ENCODE assay signal across 19 mouse cellular contexts in the genomic region with DNA sequence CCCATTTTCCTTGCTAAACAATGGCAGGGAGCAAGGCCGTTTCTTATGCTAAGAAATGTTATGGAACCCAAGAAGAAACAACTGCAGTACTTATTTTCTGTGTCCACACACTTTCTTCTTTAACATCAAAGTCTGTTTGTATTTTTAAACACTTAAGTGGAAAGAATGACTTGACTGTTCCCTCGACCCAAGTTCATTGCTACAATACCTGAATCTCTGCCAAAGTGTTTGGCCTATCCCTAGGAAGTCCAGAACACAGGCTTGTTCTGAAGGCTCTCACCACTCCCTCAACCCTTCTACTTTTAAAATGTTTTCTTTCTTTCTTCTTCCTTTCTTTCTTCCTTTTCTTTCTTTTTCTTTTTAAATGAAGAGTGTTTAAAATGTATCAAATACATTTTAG.
A peak's percentile ranks its signal among the peaks of the same experiment; 100 is the strongest.
DNase-seq lines count a peak whose midpoint lies in the region; ATAC-seq and TF ChIP-seq lines count a peak whose summit lies in the region.
"Had no signal": no experiment of that assay in that cellular context is flagged by ENCODE, and none has a peak within 500 bp of the region (broad histone marks: within the 10 kb centered on the region; RNA-seq: fewer than 3 reads in every experiment).

No protein-coding gene starts in this region.

- no peak overlapping the region for H3K27ac ChIP-seq in heart, postnatal 0 days (ENCODE audit: low read depth)
- H3K27ac ChIP-seq: embryonic facial prominence, embryonic 13.5 days; heart, embryonic 10.5 days; hindbrain, embryonic 12.5 days; midbrain, embryonic 12.5 days; stomach, postnatal 0 days had no signal

- H3K4me2 ChIP-seq in heart, postnatal 0 days (ENCODE audit: low read depth, low read length) = no peak overlapping the region
- H3K4me2 ChIP-seq: embryonic facial prominence, embryonic 13.5 days; hindbrain, embryonic 12.5 days; midbrain, embryonic 12.5 days had no signal

- WGBS in heart, postnatal 0 days = 29% methylated on average over 2 of the region's 2 CpGs

- no peak for TF ChIP-seq EP300 in heart, postnatal 0 days (IDR thresholded peaks at IDR 0.05; ENCODE audit: low read depth)

- ATAC-seq in heart, postnatal 0 days (ENCODE audit: insufficient read depth, low read depth) = no peak
- ATAC-seq in frontal cortex, adult (ENCODE audit: low TSS enrichment) = no peak

- peaks cover 33% of the 10 kb centered on the region for H3K4me1 ChIP-seq in heart, postnatal 0 days (ENCODE audit: control insufficient read depth, insufficient read depth)
- H3K4me1 ChIP-seq: embryonic facial prominence, embryonic 13.5 days had no signal

- H3K9ac ChIP-seq in heart, postnatal 0 days (replicated peaks; ENCODE audit: low read depth, low read length) = no peak overlapping the region
- H3K9ac ChIP-seq: embryonic facial prominence, embryonic 13.5 days; hindbrain, embryonic 12.5 days; midbrain, embryonic 12.5 days had no signal

- no peaks in the 10 kb centered on the region for H3K36me3 ChIP-seq in heart, postnatal 0 days (replicated peaks; ENCODE audit: control insufficient read depth, insufficient read depth, low read length)
- H3K36me3 ChIP-seq: embryonic facial prominence, embryonic 13.5 days; heart, embryonic 10.5 days; hindbrain, embryonic 12.5 days; midbrain, embryonic 12.5 days had no signal

- no peaks in the 10 kb centered on the region for H3K27me3 ChIP-seq in heart, postnatal 0 days (ENCODE audit: control insufficient read depth, insufficient read depth, low read length)
- H3K27me3 ChIP-seq: embryonic facial prominence, embryonic 13.5 days; hindbrain, embryonic 12.5 days; midbrain, embryonic 12.5 days had no signal

- no peak for TF ChIP-seq CTCF in heart, postnatal 0 days (IDR thresholded peaks at IDR 0.05; ENCODE audit: low read depth)

- intact Hi-C loops in heart, postnatal 10 days (cut with DNase I) = loop anchor here (5.0 kb wide), 1 partner anchor 84 kb away; no protein-coding TSS in a partner anchor

- no peaks in the 10 kb centered on the region for H3K9me3 ChIP-seq in heart, postnatal 0 days (replicated peaks; ENCODE audit: control insufficient read depth, low read length)
- H3K9me3 ChIP-seq: embryonic facial prominence, embryonic 13.5 days; heart, embryonic 10.5 days; hindbrain, embryonic 12.5 days; midbrain, embryonic 12.5 days had no signal

- peak; percentile 24 for DNase-seq in adrenal gland, adult 2 months
- DNase-seq in adrenal gland, postnatal 25 days = no peak
- DNase-seq in heart, postnatal 0 days (ENCODE audit: low spot score) = peak; percentile 65
- DNase-seq in heart, postnatal 10 days = no peak
- peak; percentile 21 for DNase-seq in testis, postnatal 14 days (ENCODE audit: low spot score)
- no peak for DNase-seq in testis, postnatal 10 days (ENCODE audit: low spot score)
- no peak for DNase-seq in embryo, embryonic 10.5 days (ENCODE audit: low spot score)
- DNase-seq: cerebellum, postnatal 36 days; kidney, adult 18-20 months; layer of hippocampus, adult 9-11 months; liver; thymus, postnatal 36 days had no signal

- H3K4me3 ChIP-seq in heart, postnatal 0 days (ENCODE audit: low read depth, low read length) = no peak overlapping the region
- H3K4me3 ChIP-seq: embryonic facial prominence, embryonic 13.5 days; heart, embryonic 10.5 days; hindbrain, embryonic 12.5 days; midbrain, embryonic 12.5 days; myocyte had no signal

Comparison
In these comparisons a context has a peak if more than half of its experiments do, and no peak if none do; other contexts are left out.
1. DNase-seq: peak in adrenal gland, adult 2 months (single experiment), heart, postnatal 0 days (single experiment) and testis, postnatal 14 days (single experiment); none in adrenal gland, postnatal 25 days (single experiment), heart, postnatal 10 days (0 of 2), testis, postnatal 10 days (single experiment) and embryo, embryonic 10.5 days (single experiment).